Mouse (Mus musculus) olfactory bulb, adult 2 months (tissue): ENCODE data around the gene Gpr18. TPM values are rescaled to one million over a fixed set of nuclear protein-coding genes. Genes with fewer than 3 reads are reported as not detected.
A peak's percentile ranks its signal among the peaks of the same experiment; 100 is the strongest.

Experiments
- H3K27ac ChIP-seq: fragments of 200-500 bp; 2 replicates; pipeline ENCODE4 v1.5.1; 2012; ENCODE audit warnings: low read depth, low read length; ENCODE audit not compliant: insufficient read depth
- H3K4me1 ChIP-seq: fragments of 200-500 bp; 2 replicates; pipeline ENCODE4 v1.6.1; 2012; ENCODE audit warnings: low read length; ENCODE audit not compliant: control insufficient read depth, insufficient read depth
- H3K4me3 ChIP-seq: fragments of 200-500 bp; 2 replicates; pipeline ENCODE4 v1.5.1; 2012; ENCODE audit warnings: mild to moderate bottlenecking, low read depth, low read length, moderate library complexity; ENCODE audit not compliant: insufficient read depth
- CTCF ChIP-seq: fragments of 200-500 bp; IDR thresholded peaks from 2 replicates; pipeline ENCODE4 v1.5.1; 2012; ENCODE audit warnings: low read depth, mild to moderate bottlenecking, low read length, moderate library complexity; ENCODE audit not compliant: insufficient read depth
- POLR2A ChIP-seq: fragments of 200-500 bp; IDR thresholded peaks from 2 replicates; pipeline ENCODE4 v1.6.1; 2012; ENCODE audit warnings: mild to moderate bottlenecking, low read depth, low read length, moderate library complexity; ENCODE audit not compliant: insufficient read depth
- WGBS: fragments of 180-500 bp; shearing (Covaris S2); methylation state at CpG from one replicate; pipeline ENCODE4 v1.1.7; 2018; 5-methylcytosine and 5-hydroxymethylcytosine counted together
- polyA plus RNA-seq: library from polyadenylated mRNA; stranded (reverse); fragments of >200 nt; gene quantifications from 2 replicates; pipeline ENCODE4 v1.2.4, GENCODE M21; 2012; ENCODE audit warnings: low replicate concordance; ENCODE audit not compliant: missing spikeins, insufficient read depth, insufficient read length

The Gpr18 gene
- polyA plus RNA-seq, 1 experiment, result not detected

- 90% methylated on average over 4 of the region's 4 CpGs for WGBS
- no peak for TF ChIP-seq POLR2A
- no peak for TF ChIP-seq CTCF
- Histone ChIP-seq H3K4me1 (peaks cover 26% of the 10 kb centered on the region), H3K4me3 (no peak overlapping the region), H3K27ac (no peak overlapping the region)
Observed at GRCm38 (mm10) chr14:121960031-121960430, 44.5 kb upstream of the Gpr18 start.

- Histone ChIP-seq H3K4me3 (no peak overlapping the region), H3K4me1 (peaks cover 26% of the 10 kb centered on the region), H3K27ac (no peak overlapping the region)
- 92% methylated on average over 3 of the region's 3 CpGs for WGBS
- TF ChIP-seq CTCF (no peak), POLR2A (no peak)
Observed at GRCm38 (mm10) chr14:121959538-121959980, 44.0 kb upstream of the Gpr18 start.

GRCm38 (mm10) chr14:121958751-121959537 is 43.4 kb upstream of the Gpr18 start:
- Histone ChIP-seq H3K4me3 (no peak overlapping the region), H3K4me1 (peaks cover 25% of the 10 kb centered on the region), H3K27ac (no peak overlapping the region)
- 70% methylated on average over 10 of the region's 10 CpGs for WGBS
- TF ChIP-seq CTCF (no peak), POLR2A (no peak)

- H3K4me3 ChIP-seq, result no peak overlapping the region
- no peak overlapping the region for H3K27ac ChIP-seq
- TF ChIP-seq POLR2A (no peak), CTCF (no peak)
- peaks cover 24% of the 10 kb centered on the region for H3K4me1 ChIP-seq
- 92% methylated on average over 3 of the region's 3 CpGs for WGBS
Observed at GRCm38 (mm10) chr14:121958041-121958750, 42.6 kb upstream of the Gpr18 start.

GRCm38 (mm10) chr14:121957176-121957871 is 41.7 kb upstream of the Gpr18 start:
- TF ChIP-seq CTCF (no peak), POLR2A (no peak)
- Histone ChIP-seq H3K4me1 (peaks cover 19% of the 10 kb centered on the region), H3K4me3 (no peak overlapping the region), H3K27ac (no peak overlapping the region)
- WGBS, result 87% methylated on average over 10 of the region's 10 CpGs

- TF ChIP-seq CTCF, result no peak
- TF ChIP-seq POLR2A, result no peak
- WGBS, result 94% methylated on average over 5 of the region's 5 CpGs
- Histone ChIP-seq H3K27ac (no peak overlapping the region), H3K4me1 (peaks cover 10% of the 10 kb centered on the region), H3K4me3 (no peak overlapping the region)
Observed at GRCm38 (mm10) chr14:121956291-121956690, 40.7 kb upstream of the Gpr18 start.

- TF ChIP-seq POLR2A (no peak), CTCF (no peak)
- no peak overlapping the region for H3K27ac ChIP-seq
- peaks cover 2% of the 10 kb centered on the region; the same call in 1 of the 2 replicates for H3K4me1 ChIP-seq
- WGBS, result 79% methylated on average over 5 of the region's 5 CpGs
- H3K4me3 ChIP-seq, result no peak overlapping the region
Observed at GRCm38 (mm10) chr14:121955176-121955795, 39.7 kb upstream of the Gpr18 start.

GRCm38 (mm10) chr14:121954608-121955007 is 39.0 kb upstream of the Gpr18 start:
- TF ChIP-seq CTCF (no peak), POLR2A (no peak)
- peaks cover 2% of the 10 kb centered on the region; the same call in 1 of the 2 replicates for H3K4me1 ChIP-seq
- 98% methylated on average over 12 of the region's 12 CpGs for WGBS
- H3K4me3 ChIP-seq, result no peak overlapping the region
- no peak overlapping the region for H3K27ac ChIP-seq

- peaks cover 2% of the 10 kb centered on the region; the same call in 1 of the 2 replicates for H3K4me1 ChIP-seq
- no peak overlapping the region for H3K27ac ChIP-seq
- H3K4me3 ChIP-seq, result no peak overlapping the region
- 95% methylated on average over 11 of the region's 11 CpGs for WGBS
- TF ChIP-seq CTCF, result no peak
- TF ChIP-seq POLR2A, result 0 out of 2 replicates have a peak, but pooled peaks have one; percentile 19
Observed at GRCm38 (mm10) chr14:121954129-121954528, 38.5 kb upstream of the Gpr18 start.
